Mouse (Mus musculus) small intestine, adult 2 months (tissue): Measurements from ENCODE around the gene Pym1. TPM values are rescaled to one million over a fixed set of nuclear protein-coding genes. Genes with fewer than 3 reads are reported as not detected.

Source experiments
- H3K27ac ChIP-seq: fragments of 200-500 bp; 2 replicates; pipeline ENCODE4 v1.5.1; 2012; ENCODE audit warnings: low read depth, low read length, control low read depth, inconsistent platforms; ENCODE audit not compliant: insufficient read depth
- H3K27me3 ChIP-seq: fragments of 200-500 bp; 2 replicates; pipeline ENCODE4 v1.6.1; 2012; ENCODE audit warnings: mild to moderate bottlenecking, moderate library complexity, low read length, inconsistent platforms; ENCODE audit not compliant: control insufficient read depth, insufficient read depth
- H3K36me3 ChIP-seq: fragments of 200-500 bp; 2 replicates; pipeline ENCODE4 v1.6.1; 2012; ENCODE audit warnings: mild to moderate bottlenecking, low read length, control low read depth, inconsistent platforms; ENCODE audit not compliant: control insufficient read depth, insufficient read depth
- H3K4me1 ChIP-seq: fragments of 200-500 bp; 2 replicates; pipeline ENCODE4 v1.6.1; 2012; ENCODE audit warnings: low read length, inconsistent platforms, mixed read lengths; ENCODE audit not compliant: control insufficient read depth, insufficient read depth, insufficient read length
- H3K4me3 ChIP-seq: fragments of 200-500 bp; 2 replicates; pipeline ENCODE4 v1.5.1; 2012; ENCODE audit warnings: low read depth, mild to moderate bottlenecking, control low read depth, inconsistent platforms, low read length, moderate library complexity
- CTCF ChIP-seq: fragments of 200-500 bp; IDR thresholded peaks from 2 replicates; pipeline ENCODE4 v1.5.1; 2012; ENCODE audit warnings: low read depth, mild to moderate bottlenecking, control low read depth, inconsistent platforms, low read length, moderate library complexity, mixed read lengths; ENCODE audit not compliant: insufficient replicate concordance, insufficient read length; ENCODE audit errors: extremely low read depth
- POLR2A ChIP-seq: fragments of 200-500 bp; IDR thresholded peaks from 2 replicates; pipeline ENCODE4 v1.6.1; 2012; ENCODE audit warnings: low read depth, mild to moderate bottlenecking, control low read depth, inconsistent platforms, low read length, moderate library complexity
- WGBS: fragments of 180-500 bp; shearing (Covaris S2); methylation state at CpG from one replicate; pipeline ENCODE4 v1.1.7; 2018; 5-methylcytosine and 5-hydroxymethylcytosine counted together
- polyA plus RNA-seq: library from polyadenylated mRNA; depleted of rRNA; stranded (reverse); fragments of >200 nt; gene quantifications from 2 replicates; pipeline ENCODE4 v1.2.3, GENCODE M21; 2012

The Pym1 gene
- polyA plus RNA-seq, 1 experiment, result 17.0 TPM

DNA sequence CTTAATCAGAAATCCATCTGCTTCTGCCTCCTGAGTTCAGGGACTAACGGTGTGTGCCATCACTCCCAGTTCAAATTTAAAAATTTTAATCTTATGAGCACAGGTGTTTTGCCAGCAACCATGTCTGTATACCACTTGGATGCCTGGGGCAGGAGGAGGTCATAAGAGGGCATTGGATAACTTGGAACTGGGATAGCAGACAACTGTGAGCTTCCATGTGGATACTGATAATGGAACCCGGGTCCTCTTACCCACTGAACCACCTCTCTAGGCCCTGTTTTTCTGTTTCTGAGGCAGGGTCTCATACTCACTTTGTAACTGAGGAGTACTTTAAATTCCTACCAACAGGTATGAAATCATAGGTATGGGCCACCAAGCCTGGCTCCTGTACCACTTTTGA, 30.8 kb downstream of the Pym1 start:
- Histone ChIP-seq H3K4me3 (no peak overlapping the region), H3K27ac (peak overlapping the region; percentile 90; the same call in 1 of the 2 replicates), H3K36me3 (no peaks in the 10 kb centered on the region), H3K27me3 (no peaks in the 10 kb centered on the region), H3K4me1 (no peaks in the 10 kb centered on the region; the same call in 1 of the 2 replicates)
- TF ChIP-seq POLR2A (no peak), CTCF (no peak)
- WGBS, result 86% methylated on average over 2 of the region's 2 CpGs

DNA sequence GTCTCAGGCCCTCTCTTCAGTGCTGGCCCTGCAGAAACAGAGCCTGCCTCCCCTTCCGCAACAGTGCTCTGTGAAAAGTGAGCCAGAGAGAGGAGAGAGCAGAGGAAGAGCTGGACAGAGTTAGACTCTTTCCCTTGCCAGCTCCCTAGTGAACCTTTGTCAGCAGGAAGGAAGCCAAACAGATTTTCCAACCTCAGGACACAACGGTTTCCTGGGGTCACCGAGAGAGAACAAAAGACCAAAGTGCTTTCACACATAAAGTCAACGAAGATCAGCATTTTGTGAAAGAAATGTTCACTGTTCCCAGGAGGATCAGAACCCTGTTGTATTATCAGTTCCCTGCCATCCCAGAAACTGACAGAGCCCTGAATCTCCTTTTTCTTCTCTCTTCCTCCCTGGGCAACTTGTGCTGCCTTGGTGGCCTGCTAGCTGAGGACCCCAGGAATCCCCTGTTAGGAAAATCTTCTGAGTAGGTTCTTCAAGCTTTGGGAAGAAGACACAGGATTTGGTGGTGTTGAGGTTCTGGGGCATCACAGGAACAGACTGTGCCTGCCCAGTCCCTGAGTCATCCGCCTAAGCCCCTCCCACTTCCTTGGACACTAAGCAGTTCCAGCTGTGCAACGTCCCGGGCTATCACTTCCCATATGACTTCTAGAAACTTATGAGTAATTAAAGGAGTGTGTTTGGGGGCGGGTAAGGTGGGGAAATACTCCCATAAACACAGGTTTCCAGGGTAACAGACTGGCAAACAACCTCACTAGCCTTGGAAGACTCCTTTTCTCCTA, 31.5 kb downstream of the Pym1 start:
- TF ChIP-seq CTCF, result no peak
- TF ChIP-seq POLR2A, result no peak

DNA sequence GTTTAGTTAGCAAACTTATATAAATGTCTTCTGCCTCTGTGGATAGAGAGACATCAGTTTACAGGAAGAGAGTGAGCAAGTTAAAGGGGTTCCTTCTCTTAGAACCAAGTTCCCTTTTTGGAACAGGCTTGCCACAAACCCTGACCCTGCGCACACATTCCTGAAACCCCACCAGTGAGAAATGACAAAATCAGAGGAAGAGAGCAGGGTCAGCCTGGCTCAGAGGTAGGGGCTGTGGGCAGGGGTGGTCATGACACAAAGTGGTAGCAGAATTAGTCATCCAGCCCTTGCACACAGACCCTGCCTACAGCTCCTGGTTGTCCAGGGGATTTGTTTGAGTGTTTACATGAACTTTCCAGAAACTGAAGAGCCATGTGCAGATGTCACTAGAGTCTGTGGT, 32.5 kb downstream of the Pym1 start:
- no peak overlapping the region for H3K4me3 ChIP-seq
- 83% methylated on average over 1 of the region's 1 CpGs for WGBS
- H3K27me3 ChIP-seq, result no peaks in the 10 kb centered on the region
- TF ChIP-seq CTCF (no peak), POLR2A (no peak)
- H3K4me1 ChIP-seq, result no peaks in the 10 kb centered on the region; the same call in 1 of the 2 replicates
- H3K36me3 ChIP-seq, result no peaks in the 10 kb centered on the region
- H3K27ac ChIP-seq, result peak overlapping the region; percentile 43

More for the DNA sequence above, 31.5 kb downstream of the Pym1 start:
- Histone ChIP-seq H3K27me3 (no peaks in the 10 kb centered on the region), H3K27ac (peak overlapping the region; percentile 90), H3K4me3 (no peak overlapping the region), H3K4me1 (no peaks in the 10 kb centered on the region; the same call in 1 of the 2 replicates), H3K36me3 (no peaks in the 10 kb centered on the region)
- 24% methylated on average over 8 of the region's 8 CpGs for WGBS

DNA sequence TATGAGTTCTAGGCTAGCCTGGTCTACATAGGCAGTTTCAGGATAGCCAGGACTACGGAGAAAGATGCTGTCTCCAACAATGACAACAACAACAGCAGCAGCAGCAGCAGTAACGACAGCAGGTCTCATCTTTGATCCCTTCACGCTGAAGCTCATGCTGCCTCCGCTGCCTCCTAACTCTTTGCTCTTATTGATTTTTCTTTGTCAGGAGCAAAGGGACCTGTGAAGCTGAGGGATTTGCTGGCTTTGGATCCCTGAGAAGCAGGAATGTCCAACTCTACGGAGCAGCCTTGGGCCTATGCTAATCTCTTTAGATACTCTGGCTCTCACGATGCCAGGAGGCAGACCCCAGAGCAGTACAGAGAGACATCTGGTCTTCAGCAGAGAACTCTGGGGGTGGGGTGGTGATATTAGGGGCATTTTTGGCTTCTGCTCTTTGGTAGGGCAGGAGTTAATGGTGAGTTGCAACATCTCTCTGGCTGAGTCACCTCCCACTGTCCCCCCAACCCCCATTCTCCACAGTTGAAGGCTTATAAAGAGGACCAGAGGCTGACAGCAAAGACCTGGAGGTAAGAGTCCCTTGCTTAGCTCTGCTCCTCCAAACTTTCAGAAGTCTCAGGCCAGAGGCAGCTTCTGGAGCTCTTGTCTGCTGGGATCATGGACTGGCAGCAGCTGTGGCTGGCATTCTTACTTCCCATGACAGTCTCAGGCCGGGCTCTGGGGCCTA, 42.9 kb downstream of the Pym1 start, which contains the start of gene Mmp19:
TSS of gene Mmp19 (plus strand) at position 513 of the 727 bp plus-strand sequence.
- Histone ChIP-seq H3K27ac (no peak within 1 kb of the TSS), H3K4me3 (peak within 1 kb of the TSS; percentile 43), H3K4me1 (no peaks in the 10 kb centered on the region), H3K27me3 (no peaks in the 10 kb centered on the region), H3K36me3 (no peaks in the 10 kb centered on the region)
- no peak for TF ChIP-seq CTCF
- no peak for TF ChIP-seq POLR2A
- WGBS, result 67% methylated on average over 7 of the region's 7 CpGs

DNA sequence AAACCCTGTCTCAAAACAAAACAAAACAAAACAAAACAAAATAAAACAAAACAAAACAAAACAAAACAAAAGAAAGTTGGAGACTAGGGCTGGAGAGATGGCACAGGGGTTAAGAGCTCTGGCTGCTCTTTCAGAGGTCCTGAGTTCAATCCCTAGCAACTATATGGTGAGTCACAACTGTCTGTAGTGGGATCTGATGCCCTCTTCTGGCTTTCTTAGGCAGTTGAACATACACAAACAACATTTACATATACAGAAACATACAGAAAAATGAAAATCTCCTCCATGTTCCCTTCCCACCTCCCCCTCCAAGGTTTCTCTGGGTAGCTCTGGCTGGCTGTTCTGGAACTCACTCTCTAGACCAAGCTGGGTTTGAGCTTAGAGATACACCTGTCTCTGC, 44.4 kb downstream of the Pym1 start:
- no peak overlapping the region for H3K27ac ChIP-seq
- H3K4me1 ChIP-seq, result no peaks in the 10 kb centered on the region
- H3K36me3 ChIP-seq, result no peaks in the 10 kb centered on the region
- no peaks in the 10 kb centered on the region for H3K27me3 ChIP-seq
- no peak overlapping the region for H3K4me3 ChIP-seq
- TF ChIP-seq POLR2A, result no peak
- no peak for TF ChIP-seq CTCF

DNA sequence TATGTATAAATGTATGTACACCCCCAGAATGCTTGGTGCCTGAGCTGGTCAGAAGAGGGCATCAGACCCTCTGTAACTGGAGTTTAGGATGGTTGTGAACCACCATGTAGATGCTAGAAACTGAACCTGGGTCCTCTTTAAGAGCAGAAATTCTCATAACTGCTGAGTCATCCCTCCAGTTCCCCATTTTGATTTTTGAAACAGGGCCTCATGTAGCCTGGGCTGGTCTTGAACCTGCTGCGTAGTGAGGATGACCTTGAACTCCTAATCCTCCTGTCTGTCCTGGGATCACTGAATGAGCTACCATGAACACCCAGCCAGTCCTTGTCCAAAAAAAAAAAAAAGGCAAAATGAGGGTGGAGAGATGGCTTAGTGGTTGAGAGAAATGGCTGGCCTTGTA, 45.6 kb downstream of the Pym1 start:
- H3K4me1 ChIP-seq, result no peaks in the 10 kb centered on the region

DNA sequence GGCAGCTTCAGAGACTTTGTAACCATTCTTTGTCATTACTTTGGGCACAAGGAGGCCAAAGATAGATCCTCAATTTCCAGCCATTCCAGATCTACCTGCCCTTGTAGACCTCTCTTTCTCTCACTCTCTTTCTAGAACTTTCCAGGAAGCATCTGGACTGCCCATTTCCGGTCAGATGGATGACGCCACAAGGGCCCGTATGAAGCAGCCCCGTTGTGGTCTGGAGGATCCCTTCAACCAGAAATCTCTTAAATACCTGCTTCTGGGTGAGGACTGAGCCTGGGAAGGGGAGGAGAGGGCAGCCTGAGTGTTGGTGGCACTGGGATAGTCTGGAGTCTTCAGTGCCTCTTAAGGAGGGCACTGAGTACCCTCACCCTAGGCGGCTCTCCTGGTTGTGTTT, 46.7 kb downstream of the Pym1 start:
- H3K27me3 ChIP-seq, result no peaks in the 10 kb centered on the region
- no peaks in the 10 kb centered on the region for H3K4me1 ChIP-seq
- WGBS, result 88% methylated on average over 5 of the region's 5 CpGs
- TF ChIP-seq POLR2A, result no peak
- no peak for TF ChIP-seq CTCF
- no peaks in the 10 kb centered on the region for H3K36me3 ChIP-seq
- H3K27ac ChIP-seq, result no peak overlapping the region
- no peak overlapping the region for H3K4me3 ChIP-seq

More for the DNA sequence above, 45.6 kb downstream of the Pym1 start:
- Histone ChIP-seq H3K27me3 (no peaks in the 10 kb centered on the region), H3K36me3 (no peaks in the 10 kb centered on the region), H3K4me3 (no peak overlapping the region), H3K27ac (no peak overlapping the region)
- 94% methylated on average over 1 of the region's 1 CpGs for WGBS
- TF ChIP-seq POLR2A (no peak), CTCF (no peak)
